Mouse (Mus musculus) layer of hippocampus, postnatal 14 days (tissue): ENCODE data around the gene Ppara. TPM values are rescaled to one million over a fixed set of nuclear protein-coding genes. Genes with fewer than 3 reads are reported as not detected.

Experiments
- DNase-seq, 2 experiments: peaks; one replicate each; pipeline ENCODE4 v3.0.0; 2021 to 2022; ENCODE audit warnings: low spot score in 2 of 2, mixed read lengths in 1 of 2
- total RNA-seq, 2 experiments: library from RNA; stranded (reverse); gene quantifications; 2 replicates each; pipeline ENCODE4 v1.2.3; 2021

The Ppara gene
- total RNA-seq, 2 experiments from 2014 or later = 3.4 to 3.7 TPM

GRCm38 (mm10) chr15:85795516-85795915, 60.7 kb downstream of the Ppara start:
- DNase-seq = no peak

GRCm38 (mm10) chr15:85798676-85799075, 63.9 kb downstream of the Ppara start:
- DNase-seq = no peak

- DNase-seq = no peak
Observed at GRCm38 (mm10) chr15:85802931-85803330, 68.1 kb downstream of the Ppara start.

- DNase-seq = no peak
Observed at GRCm38 (mm10) chr15:85806886-85807285, 72.1 kb downstream of the Ppara start.

GRCm38 (mm10) chr15:85807404-85807803, 72.6 kb downstream of the Ppara start:
- no peak for DNase-seq

DNA sequence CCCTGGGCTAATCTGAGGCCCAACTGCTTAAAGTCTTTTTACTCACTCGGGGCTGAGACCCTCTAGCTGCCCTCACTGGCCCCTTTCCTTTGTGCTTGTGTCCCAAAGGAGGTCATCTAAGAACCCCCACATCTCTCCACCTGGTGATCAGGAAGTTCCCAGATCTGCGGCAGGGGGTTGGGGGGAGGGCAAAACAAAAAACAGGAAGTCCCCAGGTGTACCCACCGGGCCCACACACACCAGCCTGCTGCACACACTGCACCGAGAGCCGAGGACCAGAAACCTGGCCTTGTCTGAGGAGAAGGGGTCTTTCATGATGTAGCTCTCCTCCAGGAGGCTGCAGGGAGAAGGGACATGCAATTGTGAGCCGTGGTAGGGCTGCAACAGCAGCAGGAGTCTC, 73.2 kb downstream of the Ppara start:
- DNase-seq = no peak

- DNase-seq = no peak
Observed at GRCm38 (mm10) chr15:85808434-85808833, 73.7 kb downstream of the Ppara start.

GRCm38 (mm10) chr15:85809091-85809490, 74.3 kb downstream of the Ppara start:
- no peak for DNase-seq

DNA sequence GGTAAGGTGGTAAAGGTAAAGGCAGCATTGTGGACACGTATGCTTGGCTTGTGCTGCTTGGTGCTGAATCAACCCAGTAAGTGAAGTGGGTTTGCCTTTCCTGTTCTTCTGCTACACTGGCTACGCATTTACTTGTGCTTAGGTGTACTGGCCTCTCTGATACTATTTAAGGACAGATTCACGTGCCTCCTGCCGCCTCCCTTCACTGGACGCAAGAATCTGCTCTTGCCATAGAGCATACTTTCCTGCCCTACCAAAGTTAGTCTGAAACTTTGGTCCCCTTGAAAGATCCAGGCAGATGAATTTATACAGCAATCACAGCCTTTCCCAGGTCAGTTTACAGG, 75.7 kb downstream of the Ppara start:
- no peak for DNase-seq

DNA sequence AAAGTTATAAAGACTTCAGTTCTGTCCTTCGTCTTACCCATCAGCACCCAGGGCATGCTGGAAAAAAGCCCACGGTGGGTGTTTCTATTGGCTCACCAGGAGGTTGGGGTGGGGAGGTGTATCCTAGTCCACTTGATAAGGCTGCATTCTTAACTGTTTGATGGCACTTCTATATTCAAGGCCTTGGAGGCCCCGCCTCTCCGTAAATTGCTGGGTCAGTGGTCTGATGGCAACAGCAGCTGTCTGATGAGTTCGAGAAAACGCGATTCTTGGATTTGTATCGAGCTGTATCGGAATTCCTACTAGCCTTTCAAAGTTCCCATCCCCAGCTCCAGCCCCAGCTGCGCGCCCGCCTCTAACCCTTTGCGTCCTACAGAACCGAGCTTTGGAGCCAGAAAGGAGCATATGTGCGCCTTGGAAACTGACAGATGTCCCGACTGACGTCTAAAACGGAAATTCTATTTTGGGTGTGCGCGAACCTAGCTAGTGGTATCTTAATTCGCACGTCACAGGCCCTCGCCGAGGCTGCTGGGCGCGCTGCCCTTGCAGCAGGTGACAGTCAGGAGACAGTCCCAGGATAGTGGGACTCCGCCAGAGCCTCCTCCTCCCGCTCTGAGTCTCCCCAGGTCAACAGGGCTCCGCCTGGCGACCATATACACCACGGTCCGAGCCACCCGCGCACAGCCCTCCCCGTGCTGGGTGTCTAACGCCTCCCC, 76.2 kb downstream of the Ppara start:
- DNase-seq = peak; percentile 81 to 86

- peak; percentile 99 for DNase-seq
Observed at GRCm38 (mm10) chr15:85811535-85812277, 76.9 kb downstream of the Ppara start, which contains the start of gene Cdpf1. TSS of gene Cdpf1 (minus strand) at chr15:85811697.

DNA sequence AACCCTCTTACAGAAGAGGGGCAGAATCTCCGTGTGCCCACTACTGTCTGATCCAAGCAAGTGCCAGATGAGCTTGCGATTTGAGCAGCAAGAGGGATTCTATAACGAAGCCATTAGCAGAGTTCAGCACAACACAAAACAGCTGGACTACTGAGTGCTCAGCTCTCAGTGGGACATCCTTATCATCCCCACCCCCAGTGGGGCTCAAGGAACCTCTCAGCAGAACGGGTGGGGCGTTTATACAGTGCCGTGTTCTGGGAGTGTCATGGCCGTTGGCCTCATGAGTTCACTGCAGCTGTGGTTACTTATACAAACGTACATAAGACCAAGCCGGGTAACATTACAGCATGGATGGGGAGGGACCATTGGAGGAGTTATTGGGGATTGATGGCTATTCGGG, 78.6 kb downstream of the Ppara start:
- no peak for DNase-seq

GRCm38 (mm10) chr15:85821203-85822010, 86.6 kb downstream of the Ppara start, which contains the start of gene Pkdrej:
TSS of gene Pkdrej (minus strand) at chr15:85821734.
- DNase-seq = peak in 1 of 2 experiments; percentile 37

DNA sequence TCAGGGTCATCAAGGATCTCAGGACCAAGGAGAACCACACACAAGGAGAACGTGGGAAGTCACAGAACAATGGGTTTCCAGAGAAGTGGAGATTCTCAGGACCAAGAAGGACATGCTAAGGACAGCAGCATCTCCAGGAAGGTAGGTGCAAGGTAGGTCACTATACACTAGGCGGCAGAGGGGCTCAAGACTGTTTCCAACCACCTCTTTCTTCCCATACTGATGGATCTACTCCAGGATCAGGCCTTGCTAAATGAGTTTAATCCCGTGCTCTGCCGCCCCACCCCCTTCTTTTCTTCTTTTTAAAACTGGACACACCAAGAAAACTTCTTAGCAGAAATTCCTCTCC, 87.2 kb downstream of the Ppara start:
- no peak for DNase-seq

- no peak for DNase-seq
Observed at GRCm38 (mm10) chr15:85826676-85827075, 91.9 kb downstream of the Ppara start.

- no peak for DNase-seq
Observed at GRCm38 (mm10) chr15:85828071-85828470, 93.3 kb downstream of the Ppara start.

DNA sequence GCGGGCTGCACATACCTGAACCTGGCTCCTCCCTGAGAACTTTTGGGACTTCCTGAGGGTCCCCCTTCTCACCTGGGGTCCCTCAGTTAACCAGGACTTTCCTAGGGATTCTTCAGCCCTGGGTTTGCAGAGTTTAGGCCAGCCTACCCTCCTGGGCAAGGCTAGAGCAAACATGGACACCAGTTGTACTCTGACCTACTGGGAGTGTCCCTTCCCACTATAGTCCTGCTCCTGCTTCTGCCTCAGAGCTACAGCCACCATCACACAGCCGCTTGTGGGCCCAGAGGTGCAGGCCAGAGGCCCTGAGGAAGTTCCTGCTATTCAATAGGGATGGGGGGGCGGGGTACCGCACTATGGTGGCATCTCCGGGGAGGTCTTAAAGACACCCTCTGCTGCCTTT, 94.7 kb downstream of the Ppara start:
- DNase-seq = no peak

- peak; percentile 70 to 84 for DNase-seq
Observed at GRCm38 (mm10) chr15:85831954-85832590, 97.3 kb downstream of the Ppara start, which contains the start of gene Ttc38. TSS of gene Ttc38 (plus strand) at chr15:85832306.

DNA sequence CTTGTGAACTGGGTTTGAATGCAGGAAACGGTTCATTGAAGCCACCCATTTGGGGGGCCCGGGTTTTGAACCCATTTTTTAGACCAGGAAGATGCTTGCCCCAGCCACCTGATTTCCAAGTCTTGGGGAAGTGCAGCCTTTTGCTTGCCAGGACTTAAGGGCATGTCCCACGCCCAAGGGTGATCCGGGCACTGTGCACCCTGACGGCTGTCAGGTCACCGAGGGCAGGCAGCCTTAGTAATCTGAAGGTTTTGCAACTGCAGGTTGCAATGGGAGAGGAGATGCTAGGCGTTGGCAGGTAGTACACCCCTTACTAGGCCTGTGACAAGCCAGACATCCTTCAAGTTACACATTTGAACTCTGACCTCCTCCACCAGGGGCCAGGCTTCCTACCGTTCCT, 97.8 kb downstream of the Ppara start:
- no peak for DNase-seq

DNA sequence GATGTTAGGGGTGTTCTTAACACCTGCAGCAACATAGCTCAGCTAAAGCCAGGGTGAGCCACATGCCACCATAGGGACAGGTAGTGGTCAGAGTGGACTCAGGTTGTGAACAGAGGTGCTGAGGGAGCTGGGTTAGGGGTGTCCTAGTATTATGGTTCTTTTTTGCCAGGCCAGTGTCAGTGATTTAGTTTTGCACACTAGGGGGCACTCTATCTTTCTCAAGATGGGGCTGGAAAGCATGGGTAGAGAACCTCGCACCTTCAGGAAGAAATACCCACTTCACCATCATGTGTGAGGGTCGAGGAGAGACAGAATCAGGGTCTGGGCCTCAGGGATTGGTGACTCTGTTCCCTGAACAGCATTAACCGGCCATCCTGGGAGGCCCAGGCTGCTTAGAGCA, 100.6 kb downstream of the Ppara start:
- DNase-seq = no peak

DNA sequence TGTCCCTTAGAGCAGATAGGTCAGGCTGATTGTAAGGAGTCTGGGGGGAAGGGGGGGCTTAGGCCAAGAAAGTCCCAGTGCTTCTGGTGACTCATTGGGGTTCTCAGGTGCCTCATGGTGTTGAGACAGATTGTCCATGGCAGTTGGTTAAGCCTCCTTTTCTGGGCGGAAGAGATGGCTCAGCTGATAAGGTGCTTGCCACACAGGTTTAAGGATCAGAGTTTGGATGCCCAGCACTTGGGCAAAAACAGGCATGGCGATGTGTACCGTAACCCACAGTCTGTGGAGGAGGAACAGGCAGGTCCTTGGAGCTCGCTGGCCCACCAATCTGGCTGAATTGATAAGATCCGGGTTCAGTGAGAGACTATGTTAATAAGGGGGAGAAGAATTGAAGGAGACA, 102.1 kb downstream of the Ppara start:
- no peak for DNase-seq
